Mouse (Mus musculus) cortical plate, adult 2 months (tissue): ENCODE data around the gene C130032M10Rik.

Source experiments
- CTCF ChIP-seq: fragments of 200-500 bp; IDR thresholded peaks from 2 replicates; pipeline ENCODE4 v1.5.1; 2011; ENCODE audit warnings: mild to moderate bottlenecking, control low read depth, low read length; ENCODE audit not compliant: insufficient read depth; ENCODE audit errors: extremely low read depth
- POLR2A ChIP-seq: fragments of 200-500 bp; IDR thresholded peaks from 2 replicates; pipeline ENCODE4 v1.6.1; 2011; ENCODE audit warnings: mild to moderate bottlenecking, low read length, control low read depth; ENCODE audit not compliant: insufficient read depth; ENCODE audit errors: extremely low read depth

DNA sequence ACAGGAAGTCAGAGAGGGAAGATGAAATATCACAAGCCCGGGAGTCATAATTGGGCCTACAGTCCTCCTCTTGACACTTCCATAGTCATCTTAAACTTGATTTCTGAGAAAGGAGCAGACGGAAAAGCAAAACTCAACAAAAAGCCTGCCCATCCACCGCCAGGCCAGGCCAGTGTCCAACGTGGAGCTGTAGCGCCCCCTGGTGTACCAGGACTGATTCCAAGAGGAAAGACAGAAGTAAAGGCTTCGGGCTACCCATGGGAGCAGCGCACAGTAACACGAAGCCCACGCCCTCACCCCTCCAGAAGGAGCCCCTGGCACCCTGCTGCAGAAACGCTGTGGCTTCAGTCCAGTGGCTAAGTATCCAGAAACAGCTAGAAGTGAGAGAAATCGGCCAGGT, 17.3 kb upstream of the C130032M10Rik start:
- peak; percentile 83 for TF ChIP-seq CTCF
- TF ChIP-seq POLR2A = no peak
